Comparison of ENCODE assay signal across 8 mouse cellular contexts in the genomic region with DNA sequence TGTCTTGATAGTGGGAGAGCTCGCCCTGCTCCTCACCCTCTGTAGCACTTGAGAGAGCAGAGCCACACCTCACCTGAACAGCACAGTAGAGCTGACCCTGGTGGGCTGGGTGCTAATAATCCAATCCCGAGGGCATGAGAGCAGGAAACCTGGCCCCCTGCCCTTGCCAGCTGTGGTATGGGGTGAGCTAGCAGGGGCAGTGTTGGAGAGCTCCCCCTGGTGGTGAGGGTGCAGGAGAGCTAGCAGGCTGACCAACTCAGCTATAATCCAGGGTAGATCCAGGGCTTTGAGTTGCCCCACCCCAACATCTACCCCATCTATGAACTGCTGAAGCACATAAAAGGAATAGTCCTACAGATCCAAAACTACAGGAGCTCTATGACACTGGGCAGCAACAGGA.
DNase-seq lines count a peak whose midpoint lies in the region; TF ChIP-seq lines count a peak whose summit lies in the region.
"Had no signal": no experiment of that assay in that cellular context is flagged by ENCODE, and none has a peak within 500 bp of the region (broad histone marks: within the 10 kb centered on the region; RNA-seq: fewer than 3 reads in every experiment).

No protein-coding gene starts in this region.

- H3K27ac ChIP-seq in spleen, adult 2 months (ENCODE audit: insufficient read depth, low read length) = no peak overlapping the region
- H3K27ac ChIP-seq: limb, embryonic 15.5 days had no signal

- H3K4me3 ChIP-seq in spleen, adult 2 months (ENCODE audit: extremely low read depth, insufficient read depth, insufficient read length) = no peak overlapping the region
- H3K4me3 ChIP-seq: limb, embryonic 15.5 days had no signal

- WGBS in spleen, adult 2 months = 74% methylated on average over 2 of the region's 2 CpGs

- no peaks in the 10 kb centered on the region for H3K27me3 ChIP-seq in spleen, adult 2 months (ENCODE audit: control insufficient read depth, insufficient read depth, low read length)
- H3K27me3 ChIP-seq: limb, embryonic 15.5 days had no signal

- no peaks in the 10 kb centered on the region for H3K4me1 ChIP-seq in spleen, adult 2 months (ENCODE audit: control insufficient read depth, insufficient read depth, insufficient read length)
- H3K4me1 ChIP-seq: limb, embryonic 15.5 days had no signal

- H3K36me3 ChIP-seq in spleen, adult 2 months (ENCODE audit: control insufficient read depth, insufficient read depth, low read length) = no peaks in the 10 kb centered on the region
- H3K36me3 ChIP-seq: limb, embryonic 15.5 days had no signal

- no peak for TF ChIP-seq POLR2A in spleen, adult 2 months (IDR thresholded peaks at IDR 0.05; ENCODE audit: low read depth, low read length)

- peak; percentile 12 to 32 for DNase-seq in spleen, adult 18-20 months
- DNase-seq in spleen, adult 12 weeks (ENCODE audit: low spot score) = no peak
- DNase-seq in adrenal gland, postnatal 25 days = peak; percentile 57
- DNase-seq in kidney, postnatal 10 days = peak; percentile 53
- DNase-seq in spleen, adult 2 months (ENCODE audit: low read depth in 1 of 2, low spot score in 2 of 2) = peak in 1 of 2 experiments; percentile 38
- DNase-seq in MN1 (ENCODE audit: low spot score) = no peak
- no peak for DNase-seq in right cerebral cortex, adult 2 months (ENCODE audit: low spot score in 2 of 2)

- peak; percentile 21; the same call in 1 of the 2 replicates for TF ChIP-seq CTCF in spleen, adult 2 months (IDR thresholded peaks at IDR 0.05; ENCODE audit: extremely low read depth, insufficient read depth, insufficient read length, insufficient replicate concordance)

Comparison
In these comparisons a context has a peak if more than half of its experiments do, and no peak if none do; other contexts are left out.
1. DNase-seq: peak in spleen, adult 18-20 months (2 of 2), adrenal gland, postnatal 25 days (single experiment) and kidney, postnatal 10 days (single experiment); none in spleen, adult 12 weeks (single experiment), MN1 (single experiment) and right cerebral cortex, adult 2 months (0 of 2).